Mouse (Mus musculus): ENCODE results near the gene Mgll. TPM values are rescaled to one million over a fixed set of nuclear protein-coding genes. Genes with fewer than 3 reads are reported as not detected.

Mgll gene
- polyA plus RNA-seq, 1 experiment from 2014 or later = 82.6 TPM

GRCm38 (mm10) chr6:88709279-88709575 is 15.0 kb upstream of the Mgll start:
- WGBS (ENCODE audit: missing documents) = 58% methylated on average over 1 of the region's 1 CpGs
- H3K79me2 ChIP-seq (ENCODE audit: inconsistent target) = no peaks in the 10 kb centered on the region
- H3K4me3 ChIP-seq (ENCODE audit: inconsistent target) = no peak overlapping the region
- H3K36me3 ChIP-seq (ENCODE audit: inconsistent target) = no peaks in the 10 kb centered on the region
- H3K27ac ChIP-seq = no peak overlapping the region

DNA sequence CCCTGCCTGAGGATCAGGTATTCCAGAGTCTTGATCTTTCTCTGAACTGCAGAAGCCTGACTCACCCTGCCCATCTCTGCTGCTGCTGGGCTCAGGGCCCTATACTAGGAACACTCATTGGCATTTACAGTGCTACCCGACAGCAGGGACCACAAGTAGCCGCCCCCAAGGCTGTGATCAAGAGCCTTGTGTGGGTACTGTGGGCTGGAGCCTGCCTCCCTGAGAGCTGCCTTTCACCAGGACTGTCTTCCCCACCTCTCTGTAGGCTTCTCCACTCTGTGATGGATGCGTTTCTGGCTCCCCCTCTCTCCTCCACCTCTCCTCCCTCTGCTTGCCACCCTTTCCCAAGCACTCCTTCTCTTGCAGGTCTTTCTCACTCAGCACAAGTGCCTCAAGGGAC is 12.9 kb upstream of the Mgll start:
- no peaks in the 10 kb centered on the region for H3K79me2 ChIP-seq (ENCODE audit: inconsistent target)
- WGBS (ENCODE audit: missing documents) = 93% methylated on average over 3 of the region's 3 CpGs
- H3K4me3 ChIP-seq (ENCODE audit: inconsistent target) = no peak overlapping the region
- H3K36me3 ChIP-seq (ENCODE audit: inconsistent target) = no peaks in the 10 kb centered on the region
- H3K27ac ChIP-seq = no peak overlapping the region

DNA sequence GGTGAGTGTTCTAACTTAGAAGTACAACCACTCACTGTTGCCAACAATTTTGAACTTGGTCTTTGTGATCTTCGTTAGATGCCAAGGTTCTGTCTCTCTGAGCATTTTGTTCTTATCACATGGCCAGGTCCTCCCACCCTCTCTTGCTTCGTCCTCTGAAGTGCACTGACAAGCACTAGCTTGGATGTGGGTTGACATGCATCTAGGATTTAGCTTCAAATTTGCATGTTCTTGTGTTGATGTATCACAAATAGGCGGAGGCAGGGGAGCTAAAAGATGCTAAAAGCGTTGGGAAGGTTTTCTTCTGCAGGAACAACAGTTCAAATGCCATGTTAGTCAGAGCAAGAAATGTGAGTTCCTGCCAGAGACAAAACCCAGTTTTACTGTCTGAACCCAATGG is 12.1 kb upstream of the Mgll start:
- whole genome bisulfite sequencing (ENCODE audit: missing documents) = 91% methylated on average over 4 of the region's 4 CpGs
- Histone ChIP-seq H3K4me3 (ENCODE audit: inconsistent target) (no peak overlapping the region), H3K27ac (no peak overlapping the region), H3K79me2 (ENCODE audit: inconsistent target) (no peaks in the 10 kb centered on the region), H3K36me3 (ENCODE audit: inconsistent target) (no peaks in the 10 kb centered on the region)

DNA sequence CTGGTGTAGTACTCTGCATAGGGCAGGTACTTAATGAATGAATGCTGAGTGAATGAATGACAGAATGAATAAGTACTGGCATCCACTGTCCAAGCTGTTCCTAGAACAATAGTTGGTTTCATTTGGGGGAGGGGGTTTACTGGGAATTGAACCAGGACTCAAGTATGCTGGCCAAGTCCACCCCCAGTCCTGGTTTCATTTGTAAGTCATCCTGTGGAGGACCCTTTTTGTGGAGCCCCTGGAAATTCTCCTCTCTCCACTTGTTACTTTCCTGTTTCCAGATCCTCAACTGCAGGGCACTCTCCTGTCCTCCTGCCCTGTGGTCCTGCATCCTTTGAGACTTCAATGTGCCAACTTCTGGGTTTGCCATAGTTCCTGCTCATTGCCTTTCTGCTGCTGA is 10.9 kb upstream of the Mgll start:
- no peak overlapping the region for H3K4me3 ChIP-seq (ENCODE audit: inconsistent target)

DNA sequence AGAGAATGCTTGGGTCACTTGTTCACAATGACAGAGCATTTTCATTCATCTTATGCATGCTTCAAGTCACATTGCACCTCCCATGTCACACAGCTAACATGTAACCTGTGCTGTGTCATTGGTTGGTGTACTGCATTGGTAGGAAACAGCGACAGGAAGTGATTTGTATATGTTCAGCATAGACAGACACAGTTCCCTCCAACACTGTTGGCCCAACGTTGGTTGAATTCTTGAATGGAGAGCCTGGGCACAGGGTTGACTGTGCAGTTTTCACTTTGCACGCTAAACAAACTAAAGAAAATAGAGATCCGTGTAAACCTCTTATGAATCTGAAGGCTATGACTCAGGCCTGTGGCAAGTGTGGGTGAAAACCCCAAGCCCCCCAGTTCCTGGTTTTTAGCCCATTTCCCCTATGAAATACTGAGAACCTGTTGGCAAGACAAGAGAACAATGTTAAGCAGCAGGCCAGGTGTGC is 10.0 kb upstream of the Mgll start:
- H3K4me3 ChIP-seq (ENCODE audit: inconsistent target) = no peak overlapping the region
- no peaks in the 10 kb centered on the region for H3K79me2 ChIP-seq (ENCODE audit: inconsistent target)
- no peak overlapping the region for H3K27ac ChIP-seq
- 9% methylated on average over 4 of the region's 4 CpGs for WGBS (ENCODE audit: missing documents)
- no peaks in the 10 kb centered on the region for H3K36me3 ChIP-seq (ENCODE audit: inconsistent target)

More for the DNA sequence above, 10.9 kb upstream of the Mgll start:
- Histone ChIP-seq H3K79me2 (ENCODE audit: inconsistent target) (no peaks in the 10 kb centered on the region), H3K36me3 (ENCODE audit: inconsistent target) (no peaks in the 10 kb centered on the region), H3K27ac (no peak overlapping the region)

- H3K79me2 ChIP-seq (ENCODE audit: inconsistent target) = no peaks in the 10 kb centered on the region
- H3K27ac ChIP-seq = no peak overlapping the region
- 93% methylated on average over 9 of the region's 9 CpGs for WGBS (ENCODE audit: missing documents)
- H3K36me3 ChIP-seq (ENCODE audit: inconsistent target) = no peaks in the 10 kb centered on the region
- no peak overlapping the region for H3K4me3 ChIP-seq (ENCODE audit: inconsistent target)
Measured at GRCm38 (mm10) chr6:88715378-88715781, 8.8 kb upstream of the Mgll start.

DNA sequence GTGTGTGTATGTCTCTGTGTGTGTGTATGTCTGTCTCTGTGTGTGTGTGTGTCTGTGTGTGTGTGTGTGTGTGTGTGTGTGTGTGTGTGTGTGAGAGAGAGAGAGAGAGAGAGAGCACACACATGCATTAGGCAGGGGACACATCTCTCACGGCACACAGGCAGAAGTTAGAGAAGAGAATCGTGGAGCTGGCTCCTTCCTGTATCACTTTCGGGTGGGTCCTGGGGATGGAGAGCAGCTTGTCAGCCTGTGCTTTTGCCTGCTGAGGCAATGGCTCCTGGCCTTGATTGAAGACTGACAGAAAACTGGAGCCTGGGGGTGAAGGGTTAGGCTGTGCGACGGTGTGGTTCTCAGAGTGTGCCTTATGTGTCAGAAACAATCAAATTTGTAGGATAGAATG is 8.2 kb upstream of the Mgll start:
- Histone ChIP-seq H3K36me3 (ENCODE audit: inconsistent target) (no peaks in the 10 kb centered on the region), H3K79me2 (ENCODE audit: inconsistent target) (no peaks in the 10 kb centered on the region), H3K27ac (no peak overlapping the region), H3K4me3 (ENCODE audit: inconsistent target) (no peak overlapping the region)
- 76% methylated on average over 5 of the region's 5 CpGs for WGBS (ENCODE audit: missing documents)

DNA sequence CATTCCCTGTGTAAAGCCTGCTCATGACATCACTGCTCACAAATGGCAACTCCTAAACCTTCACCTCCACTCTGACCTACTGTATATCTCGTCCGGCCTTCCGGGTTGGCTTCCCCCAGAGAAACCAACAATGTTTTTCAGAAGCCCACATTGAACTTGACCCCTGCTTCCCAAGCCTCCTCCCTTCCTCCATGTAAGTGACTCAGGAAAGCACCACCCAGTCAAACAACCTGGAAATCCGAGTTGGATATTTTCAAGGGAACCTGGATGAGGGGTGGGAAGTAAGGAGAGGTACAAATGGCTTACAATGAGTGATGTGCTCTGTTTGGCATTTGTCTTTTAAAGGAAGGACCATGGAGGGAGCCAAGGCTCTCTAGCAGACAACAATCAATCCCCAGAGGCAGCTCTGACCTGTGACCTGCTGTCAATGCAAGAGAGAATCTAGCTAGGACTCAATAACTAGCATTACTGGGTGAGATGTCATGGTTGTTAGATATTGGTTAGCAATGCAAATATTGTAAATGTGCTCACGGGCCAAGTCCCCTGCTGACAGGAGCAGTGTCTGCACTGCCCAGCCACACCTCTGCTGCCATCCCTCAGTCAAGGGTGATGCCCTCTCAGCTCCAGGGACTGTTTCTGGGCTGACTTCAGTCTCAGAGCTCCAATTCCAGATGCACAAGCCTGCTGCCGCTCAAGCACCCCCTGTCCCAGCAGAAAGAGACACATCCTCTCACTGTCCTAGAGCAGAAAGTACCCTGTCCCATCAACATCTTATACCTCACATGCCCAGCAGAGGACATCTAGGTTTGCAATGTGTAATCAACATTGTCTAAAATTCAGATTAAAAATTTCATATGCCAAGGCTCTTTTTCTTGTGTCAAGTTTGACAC is 6.8 kb upstream of the Mgll start:
- H3K27ac ChIP-seq = no peak overlapping the region
- no peaks in the 10 kb centered on the region for H3K36me3 ChIP-seq (ENCODE audit: inconsistent target)
- no peak overlapping the region for H3K4me3 ChIP-seq (ENCODE audit: inconsistent target)
- WGBS (ENCODE audit: missing documents) = 88% methylated on average over 6 of the region's 6 CpGs
- no peaks in the 10 kb centered on the region for H3K79me2 ChIP-seq (ENCODE audit: inconsistent target)

GRCm38 (mm10) chr6:88718033-88718725 is 6.0 kb upstream of the Mgll start:
- 98% methylated on average over 7 of the region's 7 CpGs for WGBS (ENCODE audit: missing documents)
- Histone ChIP-seq H3K36me3 (ENCODE audit: inconsistent target) (no peaks in the 10 kb centered on the region), H3K79me2 (ENCODE audit: inconsistent target) (no peaks in the 10 kb centered on the region), H3K27ac (no peak overlapping the region), H3K4me3 (ENCODE audit: inconsistent target) (no peak overlapping the region)

GRCm38 (mm10) chr6:88721059-88721458 is 3.2 kb upstream of the Mgll start:
- Histone ChIP-seq H3K79me2 (ENCODE audit: inconsistent target) (no peaks in the 10 kb centered on the region), H3K36me3 (ENCODE audit: inconsistent target) (no peaks in the 10 kb centered on the region), H3K4me3 (ENCODE audit: inconsistent target) (no peak overlapping the region), H3K27ac (no peak overlapping the region)
- 90% methylated on average over 3 of the region's 3 CpGs for WGBS (ENCODE audit: missing documents)

DNA sequence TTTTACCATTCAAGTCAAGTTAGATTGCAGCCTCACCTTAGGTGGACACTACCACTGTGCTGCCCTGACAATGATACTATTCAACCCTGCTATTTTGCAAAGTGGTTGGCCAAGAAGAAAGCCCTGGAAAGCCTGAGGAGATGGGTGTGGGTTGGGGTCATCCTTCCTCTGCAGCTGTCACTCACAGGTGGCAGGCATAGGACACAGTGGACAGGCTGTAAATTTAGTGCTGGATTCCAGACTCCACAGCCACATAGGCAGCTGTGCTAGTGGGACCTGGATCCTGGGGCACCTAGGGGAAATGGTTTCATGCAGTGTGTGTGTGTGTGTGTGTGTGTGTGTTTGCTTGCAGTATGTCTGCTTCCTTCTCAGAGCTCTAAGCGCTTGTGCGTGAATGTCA is 1.3 kb upstream of the Mgll start:
- H3K4me3 ChIP-seq (ENCODE audit: inconsistent target) = no peak overlapping the region
- 83% methylated on average over 2 of the region's 2 CpGs for WGBS (ENCODE audit: missing documents)
- H3K79me2 ChIP-seq (ENCODE audit: inconsistent target) = no peaks in the 10 kb centered on the region
- H3K36me3 ChIP-seq (ENCODE audit: inconsistent target) = no peaks in the 10 kb centered on the region
- no peak overlapping the region for H3K27ac ChIP-seq

DNA sequence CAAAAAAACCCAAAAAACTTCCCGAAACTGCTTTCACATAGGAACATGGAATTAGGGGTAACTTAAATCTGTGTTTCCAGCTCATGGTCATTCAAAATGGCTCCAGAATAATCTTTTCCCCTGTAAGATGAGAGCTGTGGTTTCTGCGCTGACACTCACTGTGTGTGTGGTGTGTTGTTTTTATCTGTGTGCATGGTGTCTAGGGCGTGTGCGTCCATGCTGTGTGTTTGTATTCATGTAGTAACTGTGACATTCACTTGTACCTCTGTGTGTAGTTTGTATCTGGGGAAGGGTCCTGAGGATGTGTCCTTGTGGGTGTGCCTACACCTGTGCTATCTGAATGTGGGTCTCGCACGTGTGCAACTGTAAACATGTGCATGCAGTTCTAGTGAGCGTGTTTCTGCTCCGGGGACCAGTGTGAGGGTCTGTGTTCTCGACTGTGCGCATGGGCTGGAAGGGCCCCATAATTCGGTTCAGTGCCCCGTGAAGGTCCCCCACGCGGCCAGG is 353 bp upstream of the Mgll start:
- Histone ChIP-seq H3K27ac (no peak overlapping the region), H3K4me3 (ENCODE audit: inconsistent target) (no peak overlapping the region), H3K79me2 (ENCODE audit: inconsistent target) (no peaks in the 10 kb centered on the region), H3K36me3 (ENCODE audit: inconsistent target) (no peaks in the 10 kb centered on the region)
- WGBS (ENCODE audit: missing documents) = 46% methylated on average over 14 of the region's 14 CpGs

- Histone ChIP-seq H3K36me3 (ENCODE audit: inconsistent target) (no peaks in the 10 kb centered on the region), H3K4me3 (ENCODE audit: inconsistent target) (no peak overlapping the region), H3K79me2 (ENCODE audit: inconsistent target) (no peaks in the 10 kb centered on the region), H3K27ac (no peak overlapping the region)
- WGBS (ENCODE audit: missing documents) = 79% methylated on average over 7 of the region's 7 CpGs
Measured at GRCm38 (mm10) chr6:88725590-88725989, 1.4 kb downstream of the Mgll start.

GRCm38 (mm10) chr6:88726252-88727211 is 2.3 kb downstream of the Mgll start:
- no peak overlapping the region for H3K4me3 ChIP-seq (ENCODE audit: inconsistent target)
- no peaks in the 10 kb centered on the region for H3K79me2 ChIP-seq (ENCODE audit: inconsistent target)
- H3K27ac ChIP-seq = no peak overlapping the region
- H3K36me3 ChIP-seq (ENCODE audit: inconsistent target) = no peaks in the 10 kb centered on the region
- 76% methylated on average over 9 of the region's 9 CpGs for WGBS (ENCODE audit: missing documents)
